Mouse (Mus musculus) cerebellum, adult 2 months (tissue): Measurements from ENCODE around the gene Ddc.

ENCODE experiments used
- CTCF ChIP-seq: fragments of 200-500 bp; IDR thresholded peaks from 2 replicates; pipeline ENCODE4 v1.5.1; 2011; ENCODE audit warnings: low read depth, mild to moderate bottlenecking, control low read depth, low read length, moderate library complexity, borderline replicate concordance; ENCODE audit not compliant: insufficient read depth
- POLR2A ChIP-seq: fragments of 200-500 bp; IDR thresholded peaks from 2 replicates; pipeline ENCODE4 v1.6.1; 2011; ENCODE audit warnings: low read length, control low read depth, borderline replicate concordance; ENCODE audit not compliant: insufficient read depth

DNA sequence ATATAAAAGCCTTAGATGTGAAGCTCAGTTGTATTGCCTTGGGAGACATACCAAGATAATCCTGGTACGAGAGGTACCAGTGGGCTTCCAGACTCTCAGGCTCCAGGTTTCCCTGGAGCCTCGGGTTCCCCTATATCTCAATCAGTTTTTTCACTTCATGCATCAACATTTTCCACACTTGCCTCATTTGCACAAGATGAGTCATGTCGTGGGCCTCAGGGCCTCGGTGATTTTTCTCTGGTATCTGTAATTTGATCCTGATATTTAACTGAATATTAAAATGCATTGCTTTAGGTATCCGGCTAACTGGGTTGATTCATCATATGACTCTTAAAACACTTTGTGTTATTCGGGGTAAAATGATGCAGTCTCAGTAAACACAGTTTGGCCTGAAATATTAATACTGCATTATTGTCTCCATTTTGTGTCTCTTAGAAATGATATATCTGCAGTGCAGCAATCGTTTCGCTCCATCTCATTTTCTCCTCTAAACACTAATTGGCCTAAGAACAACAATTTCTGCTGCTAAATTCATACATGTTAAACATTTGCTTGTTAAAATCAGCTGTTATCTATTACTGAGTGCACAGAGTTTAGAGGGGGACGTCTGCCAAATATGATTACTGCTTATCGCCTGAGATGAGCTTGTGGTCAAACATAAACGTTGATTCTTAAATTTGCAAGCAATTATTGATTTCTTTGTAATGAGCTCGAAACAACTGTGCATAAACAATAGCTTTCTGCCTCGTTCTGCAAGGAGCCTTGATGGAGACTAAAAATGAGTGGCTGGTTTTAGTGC is 48.2 kb downstream of the Ddc start:
- no peak for TF ChIP-seq CTCF
- TF ChIP-seq POLR2A, result no peak
